Mouse (Mus musculus) cerebellum, adult 9-11 months (tissue): Measurements from ENCODE around the gene Nrxn3.

Source experiments
- DNase-seq: peaks from one replicate; pipeline ENCODE4 v3.0.0; 2022

Gene Nrxn3

DNA sequence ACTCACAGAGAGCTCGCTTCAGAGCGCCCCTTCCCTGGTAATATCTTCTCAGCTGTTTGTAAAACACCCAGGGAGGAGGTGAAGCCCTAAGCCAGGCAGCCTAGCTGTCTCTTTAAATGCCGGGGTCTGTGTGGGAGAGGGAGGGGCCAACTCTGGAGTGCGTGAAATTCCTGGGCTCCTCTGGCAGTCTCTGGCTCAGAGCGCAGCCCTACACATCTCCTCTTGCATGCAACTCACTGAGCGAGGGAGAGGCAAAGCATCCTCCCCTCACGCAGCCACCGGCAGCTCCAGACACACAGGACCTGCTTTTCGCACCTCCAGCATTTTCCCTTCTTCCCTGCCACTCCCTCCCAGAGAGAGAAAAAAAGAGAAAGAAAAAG, at the start of gene Nrxn3:
Gene Nrxn3 (plus strand): TSS at position 186 of the 380 bp plus-strand sequence.
- peak; percentile 33 for DNase-seq

DNA sequence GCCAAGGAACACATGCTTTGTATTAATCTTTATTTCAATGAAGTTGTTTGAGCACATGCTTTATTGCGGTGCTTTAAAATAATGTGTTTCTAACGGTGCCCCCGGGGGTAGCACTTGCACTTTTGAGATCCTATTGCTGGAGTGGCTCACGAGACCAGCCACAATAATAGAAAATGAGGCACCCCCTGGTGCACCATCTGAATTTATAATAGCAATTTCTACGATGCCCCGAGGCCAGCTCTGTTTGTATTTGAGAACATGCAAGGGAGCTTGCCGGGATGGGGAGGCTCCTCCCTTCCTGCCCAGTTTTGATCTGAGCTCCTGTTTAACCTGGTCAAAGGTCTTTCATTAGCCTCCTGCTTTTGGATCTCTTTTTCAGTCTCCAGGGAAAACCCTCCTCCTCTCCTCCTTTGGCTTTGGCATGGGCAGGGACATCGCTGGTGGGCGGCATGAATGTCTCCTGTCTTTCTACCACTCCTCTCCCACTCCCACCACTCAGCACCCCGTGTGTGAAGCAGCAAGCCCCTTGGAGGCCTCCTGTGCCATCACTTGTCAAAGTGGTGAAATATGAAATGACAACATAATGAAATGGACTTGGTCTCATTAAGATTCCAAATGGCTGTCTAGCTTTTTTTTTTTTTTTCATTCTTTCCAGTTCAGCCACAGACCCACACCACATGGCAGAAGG, 18.4 kb upstream of the Nrxn3 start:
- DNase-seq, result peak; percentile 11

DNA sequence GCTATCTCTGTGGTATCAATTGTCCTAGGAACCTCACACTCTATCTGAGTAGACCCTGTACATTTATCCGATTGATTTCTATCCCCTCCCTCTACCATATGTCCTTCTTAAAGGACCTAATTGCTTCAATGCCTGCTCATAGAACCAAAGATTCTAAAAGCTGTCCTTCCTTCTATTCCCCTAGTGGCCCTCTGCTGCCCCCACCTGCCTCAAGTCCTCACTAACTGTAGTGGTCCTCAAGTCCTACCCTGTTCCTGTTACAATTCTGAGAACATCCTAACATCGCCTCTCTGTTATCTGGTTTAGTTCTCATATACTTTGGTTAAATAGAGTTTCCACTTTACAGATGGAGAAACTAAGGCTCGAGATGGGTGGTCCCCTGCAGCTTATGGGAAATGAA, 16.7 kb upstream of the Nrxn3 start:
- no peak for DNase-seq

DNA sequence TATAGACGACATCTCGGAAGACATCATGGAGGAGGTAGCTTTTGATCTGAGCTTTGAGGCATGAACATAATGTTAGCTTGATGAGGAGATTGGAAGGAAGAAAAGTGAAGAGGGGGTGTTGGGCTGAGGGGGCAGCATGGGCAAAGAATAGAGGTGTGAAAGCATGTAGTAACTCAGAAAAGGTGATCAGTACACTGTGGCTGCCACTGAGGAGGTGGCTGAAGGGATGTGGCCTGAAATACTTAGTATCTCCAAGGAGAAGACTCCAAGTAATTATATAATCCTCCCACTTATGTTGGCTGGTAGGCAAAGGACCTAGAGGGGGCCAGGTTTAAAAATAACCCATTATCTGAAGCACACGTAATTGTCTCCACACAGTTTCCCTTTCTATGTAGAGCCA, 14.9 kb upstream of the Nrxn3 start:
- DNase-seq, result no peak

DNA sequence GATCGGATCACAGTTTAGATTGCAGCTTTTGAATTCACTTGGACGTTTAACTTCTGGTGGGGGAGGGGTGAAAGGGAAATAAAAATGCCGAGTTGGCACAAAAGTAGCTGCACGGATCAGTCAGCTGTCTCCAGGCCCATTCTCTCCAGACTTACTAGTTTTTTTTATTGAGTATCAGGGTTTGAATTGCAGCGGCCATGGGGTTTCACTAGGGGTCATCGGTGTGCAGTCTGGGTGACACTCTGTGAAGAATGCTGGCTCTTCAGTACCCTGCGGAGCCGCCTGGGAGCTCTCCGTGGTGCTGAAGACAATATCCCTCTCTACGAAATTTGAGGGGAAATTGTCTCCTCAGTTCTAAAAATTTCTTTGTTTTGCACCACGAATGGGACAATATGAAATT, 13.5 kb upstream of the Nrxn3 start:
- DNase-seq, result peak; percentile 11

DNA sequence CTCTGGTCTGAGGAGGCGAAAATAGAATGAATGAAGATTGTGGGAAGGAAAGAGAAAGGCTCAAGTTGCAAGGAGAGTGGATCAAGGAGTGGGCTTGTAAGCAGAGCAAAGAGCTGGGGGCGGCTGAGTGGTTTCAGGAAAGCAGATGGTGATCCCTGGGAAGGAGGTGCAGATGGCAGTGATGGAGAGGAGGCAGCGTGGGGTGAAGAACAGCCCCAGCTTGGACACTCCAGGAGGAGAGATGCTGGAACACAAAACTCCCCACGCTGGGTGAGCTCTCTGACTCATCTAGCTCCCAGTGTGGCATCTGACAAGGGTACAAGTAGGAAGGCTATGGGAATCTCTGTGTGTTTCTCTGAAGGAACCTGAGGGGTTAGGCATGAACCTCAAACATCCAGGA, 9.2 kb upstream of the Nrxn3 start:
- no peak for DNase-seq

DNA sequence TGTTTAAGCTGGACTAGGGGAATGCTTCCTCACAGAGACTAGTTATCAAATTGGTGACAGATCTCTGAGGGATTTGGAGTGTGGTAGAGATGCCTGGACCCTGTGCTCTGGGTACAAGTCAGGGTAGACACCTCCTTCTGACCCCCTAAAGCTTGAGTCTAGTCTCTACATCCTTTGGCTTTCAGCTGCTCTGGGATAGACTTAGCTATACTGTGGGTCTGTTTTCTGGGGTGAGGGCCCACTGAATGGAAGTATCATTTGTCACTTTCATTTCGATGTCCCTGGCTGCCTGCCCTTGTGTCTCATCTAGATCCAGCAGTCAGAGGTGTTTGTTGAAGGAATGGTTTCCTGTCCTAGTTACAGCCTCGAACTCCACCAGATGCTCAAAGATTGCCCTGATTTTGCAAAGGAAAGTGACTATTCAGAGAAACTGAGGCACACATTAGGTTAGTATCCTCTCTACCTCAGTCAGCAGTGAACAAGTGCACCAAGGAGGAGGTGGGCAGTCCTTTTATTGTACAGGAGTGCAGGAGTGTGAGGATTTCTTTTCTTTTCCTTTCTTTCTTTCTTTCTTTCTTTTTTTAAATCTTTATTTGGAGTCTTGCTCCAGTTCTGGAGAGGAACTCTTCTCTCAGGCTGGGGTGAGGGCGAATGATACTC, 515 bp upstream of the Nrxn3 start:
- no peak for DNase-seq

DNA sequence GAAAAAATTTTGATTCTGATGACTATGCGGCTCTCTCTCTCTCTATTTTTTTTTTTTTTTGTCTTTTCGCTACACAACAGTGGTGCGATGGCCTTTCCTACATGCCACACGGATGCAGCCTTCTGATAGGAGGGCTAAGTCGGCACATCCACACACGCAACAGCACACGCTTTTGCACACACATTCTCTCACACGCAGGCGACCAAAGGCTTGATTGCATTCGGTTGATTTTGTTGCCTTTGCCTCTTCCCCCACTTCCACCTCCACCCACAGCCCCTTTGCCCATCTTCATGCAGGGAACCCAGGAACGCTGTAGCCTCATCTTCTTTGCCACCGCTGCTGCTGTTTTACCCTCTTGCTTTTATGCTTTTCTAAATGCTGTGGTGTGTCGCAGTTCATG, 3.6 kb downstream of the Nrxn3 start:
- no peak for DNase-seq

DNA sequence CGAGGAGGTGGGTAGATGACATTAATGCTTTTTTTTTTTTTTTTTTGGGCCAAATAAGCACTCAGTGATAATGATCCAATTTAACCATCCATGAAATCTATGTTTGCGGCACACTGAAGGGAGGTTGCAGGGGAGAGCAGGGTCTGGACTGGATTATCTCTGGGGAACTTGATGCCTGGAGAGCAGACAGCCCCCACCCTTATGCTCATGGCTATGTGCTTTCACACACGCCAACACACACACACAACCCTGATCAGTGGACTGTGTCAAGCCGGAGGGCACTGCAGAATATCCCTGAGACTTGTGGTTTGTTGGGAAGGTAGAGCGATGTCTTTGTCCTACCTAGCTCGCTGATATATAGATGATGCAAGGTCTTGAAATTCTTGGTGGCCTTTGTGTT, 4.1 kb downstream of the Nrxn3 start:
- DNase-seq, result no peak

DNA sequence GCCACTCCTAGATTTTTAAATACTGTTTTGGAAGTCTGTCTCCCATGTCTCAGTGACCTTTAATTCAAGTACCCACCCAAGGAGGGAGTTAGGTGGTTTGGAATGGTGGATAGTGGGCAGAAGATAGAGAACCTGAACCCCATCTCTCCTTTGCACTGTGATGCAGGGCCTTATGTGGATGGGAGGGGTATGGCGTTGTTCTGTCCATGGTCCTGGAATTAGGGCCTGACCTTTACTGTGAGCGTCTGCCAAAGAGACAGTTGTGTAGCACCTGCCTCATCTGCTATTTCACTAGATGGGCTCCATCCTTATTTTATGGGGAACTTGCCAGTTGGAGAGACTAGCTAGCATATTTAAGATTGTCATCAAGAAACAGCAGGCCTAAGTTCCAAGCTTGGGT, 8.0 kb downstream of the Nrxn3 start:
- DNase-seq, result no peak

DNA sequence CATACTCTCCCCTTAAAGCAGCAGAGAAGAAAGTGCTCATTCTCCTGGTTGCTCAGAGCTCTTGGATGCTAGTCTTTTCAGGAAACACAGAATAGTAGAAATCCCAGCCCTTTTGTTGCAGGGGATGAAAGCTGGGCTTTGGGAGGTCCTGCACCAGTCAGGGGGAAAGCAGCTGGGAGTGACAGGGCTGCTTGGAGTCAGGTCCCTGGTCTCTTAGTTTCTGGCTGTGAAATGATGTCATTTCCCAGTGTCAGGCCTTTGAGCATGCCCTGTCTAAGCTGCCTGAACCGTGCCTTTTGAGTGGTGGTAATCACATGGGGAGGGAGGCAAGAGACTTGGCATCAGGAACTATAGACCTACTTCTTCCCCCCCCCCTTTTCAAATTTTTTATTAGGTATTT, 12.4 kb downstream of the Nrxn3 start:
- DNase-seq, result no peak

DNA sequence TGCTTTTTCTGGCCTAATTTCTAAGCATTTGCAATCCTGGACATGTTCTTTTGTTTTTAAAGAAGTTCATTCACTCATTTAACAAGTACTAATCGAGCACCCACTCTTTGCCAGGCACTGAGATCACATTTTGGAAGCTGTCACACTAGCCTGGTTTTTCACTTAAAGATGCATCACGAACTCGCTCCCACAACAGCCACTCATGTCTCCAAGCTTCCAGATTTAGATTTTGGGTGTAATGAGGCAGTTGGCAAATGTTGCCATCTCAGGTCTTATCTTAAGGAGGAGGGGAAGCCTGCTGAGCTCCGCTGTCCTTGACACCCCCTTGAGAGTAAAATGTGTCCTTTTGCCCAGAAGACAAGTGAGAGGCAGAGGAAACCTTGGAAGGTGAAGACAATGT, 14.4 kb downstream of the Nrxn3 start:
- DNase-seq, result no peak

DNA sequence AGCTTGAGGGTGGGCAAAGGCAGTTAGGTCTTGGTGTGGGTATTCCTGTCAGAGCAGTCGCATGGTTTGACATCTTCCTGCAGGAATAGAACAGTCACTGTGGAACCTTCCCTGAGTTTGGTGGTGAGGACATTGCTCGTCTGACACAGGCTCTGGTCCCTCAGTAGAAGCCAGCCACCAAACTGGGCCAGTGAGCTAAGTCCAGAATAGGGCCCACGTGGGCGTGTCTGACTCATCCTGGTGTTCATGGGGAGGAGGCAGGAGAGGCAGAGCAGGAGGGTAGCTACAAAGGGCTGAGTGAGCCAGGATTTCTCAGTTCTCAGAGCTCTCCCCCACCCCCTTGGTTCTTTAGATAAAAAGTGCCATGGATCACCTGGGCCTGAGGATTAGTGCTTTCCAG, 15.9 kb downstream of the Nrxn3 start:
- no peak for DNase-seq

DNA sequence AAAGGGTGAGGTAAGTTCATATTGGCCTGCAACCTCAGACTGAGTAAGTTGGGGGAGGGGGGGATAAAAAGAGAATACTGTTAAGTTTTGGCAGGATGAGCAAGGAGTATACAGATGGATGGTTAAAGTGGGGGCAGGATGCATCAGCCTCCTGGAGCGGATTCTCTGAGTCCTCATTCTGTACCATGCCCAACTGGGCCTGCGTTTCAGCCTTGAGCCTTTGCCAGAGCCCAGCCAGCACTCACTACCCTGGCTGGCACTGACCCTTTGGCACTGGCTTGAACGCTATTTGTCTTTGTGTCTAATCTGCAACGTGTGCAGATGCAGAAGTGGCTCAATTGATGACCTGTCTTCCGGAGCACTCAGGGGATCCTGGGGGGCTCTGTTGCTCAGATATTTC, 24.1 kb downstream of the Nrxn3 start:
- no peak for DNase-seq

DNA sequence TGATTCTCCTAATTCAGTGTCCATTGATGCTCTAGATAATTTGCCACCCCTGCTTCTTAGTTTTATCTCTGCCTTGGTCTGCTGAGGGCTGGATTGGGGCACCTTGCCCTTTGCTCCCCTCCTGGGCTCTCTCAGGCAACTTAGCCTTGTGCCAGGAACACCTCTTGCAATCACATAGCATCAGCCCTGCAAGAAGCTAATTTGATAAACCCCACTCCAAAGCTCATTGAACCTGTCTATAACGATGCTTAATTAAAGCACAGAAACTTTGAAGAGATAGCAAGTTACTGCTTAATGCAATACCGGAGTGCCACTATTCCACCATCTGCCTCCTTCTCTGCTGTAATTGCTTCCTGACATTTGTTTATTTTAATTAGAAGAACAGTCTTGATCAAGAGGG, 42.1 kb downstream of the Nrxn3 start:
- no peak for DNase-seq

DNA sequence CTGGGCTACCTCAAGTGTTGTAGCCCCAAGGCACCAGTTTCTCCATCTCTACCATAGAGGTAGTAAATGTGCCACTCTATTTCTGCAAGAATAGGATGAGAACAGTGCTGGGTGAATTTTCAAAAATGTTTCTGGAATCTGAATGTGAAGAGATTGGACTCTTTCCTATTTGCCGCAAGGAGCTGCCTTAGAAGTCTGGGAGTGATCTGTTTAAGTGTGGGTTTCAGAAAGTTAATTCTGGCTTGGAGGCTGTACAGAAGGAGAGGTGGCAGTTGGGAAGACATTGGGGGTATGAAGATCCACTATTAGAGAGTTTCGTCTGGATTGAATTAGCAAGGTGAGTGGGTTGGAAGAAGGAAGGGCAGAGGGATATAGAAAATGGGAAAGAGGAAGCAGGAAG, 52.0 kb downstream of the Nrxn3 start:
- no peak for DNase-seq

DNA sequence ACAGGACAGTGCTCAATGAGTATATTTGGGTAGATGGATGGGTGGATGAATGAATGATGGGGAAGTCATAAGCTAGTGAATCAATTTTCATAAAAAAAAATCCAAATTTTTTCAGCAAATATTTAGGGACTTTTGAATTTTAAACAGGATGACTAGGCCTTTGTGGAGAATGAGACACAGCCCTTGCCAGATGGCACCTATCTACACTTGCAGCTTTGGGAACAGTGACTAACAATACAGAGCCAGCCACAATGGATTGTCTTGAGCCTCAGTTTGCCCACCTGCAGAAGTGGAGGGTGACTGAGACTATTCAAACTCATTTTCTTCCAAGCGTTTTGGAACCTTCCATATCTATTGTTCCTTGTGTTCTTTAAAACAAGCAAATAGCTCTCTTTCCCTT, 55.4 kb downstream of the Nrxn3 start:
- no peak for DNase-seq

DNA sequence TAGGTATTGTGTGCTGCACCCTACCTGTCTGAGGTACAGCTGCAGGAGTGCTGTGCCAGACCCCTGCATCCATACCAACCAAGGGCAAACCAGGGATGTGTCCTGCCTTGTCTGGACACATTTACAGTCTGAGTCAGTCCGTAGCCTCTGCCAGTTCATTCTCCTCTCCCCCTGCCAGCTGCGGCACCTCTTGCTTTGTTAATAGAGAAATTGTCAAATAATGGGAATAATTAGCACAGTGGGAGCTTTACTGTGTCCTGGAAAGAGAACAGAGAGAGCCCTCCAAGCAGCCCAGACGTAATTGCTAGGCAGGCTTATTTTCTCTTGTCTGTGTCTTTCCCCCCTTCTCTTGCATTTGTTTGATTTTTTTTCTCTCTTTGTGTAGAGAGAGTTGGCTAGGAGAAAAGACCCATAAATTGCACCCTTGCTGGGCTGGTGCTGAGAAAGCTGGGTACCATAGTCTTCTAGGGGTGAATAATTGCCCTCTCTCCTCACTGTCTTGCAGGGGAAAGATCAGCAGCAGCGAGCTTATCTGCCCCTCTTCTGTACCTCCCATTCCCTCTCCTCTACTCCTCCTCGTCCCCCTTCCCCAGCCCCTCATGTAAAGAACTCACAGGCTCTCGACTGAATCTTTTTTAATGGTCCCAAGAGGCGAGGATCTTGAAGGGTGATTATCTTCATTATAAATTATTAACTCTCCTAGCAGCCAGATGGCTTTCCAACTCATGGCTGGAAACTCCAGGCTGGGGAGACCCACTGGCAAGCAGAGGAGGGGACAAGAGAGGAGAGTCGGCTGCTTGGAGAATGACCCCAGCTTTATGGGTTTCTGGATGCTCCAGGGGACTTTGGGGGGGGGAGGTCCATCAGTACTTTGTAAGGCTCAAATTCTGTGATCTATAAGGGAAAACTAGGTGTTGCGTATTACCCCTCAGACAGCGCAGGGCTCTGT, 61.8 kb downstream of the Nrxn3 start:
- no peak for DNase-seq

DNA sequence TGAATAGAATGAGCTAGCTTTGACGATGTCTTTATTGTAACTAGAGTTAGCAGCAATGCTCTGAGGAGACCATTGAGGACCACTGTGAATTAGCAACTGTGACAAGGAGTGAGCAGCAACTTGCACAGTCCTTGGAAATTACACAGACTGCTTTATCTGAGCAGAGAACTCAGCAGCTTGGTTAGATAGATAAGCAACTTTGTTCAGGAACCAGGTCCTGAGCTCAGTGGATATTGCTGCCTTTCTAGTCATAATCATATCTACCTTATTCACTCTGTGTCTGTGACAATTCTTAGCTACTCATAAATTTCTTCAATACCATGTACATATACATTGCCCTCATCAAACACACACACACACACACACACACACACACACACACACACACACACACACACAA, 70.6 kb downstream of the Nrxn3 start:
- DNase-seq, result no peak

DNA sequence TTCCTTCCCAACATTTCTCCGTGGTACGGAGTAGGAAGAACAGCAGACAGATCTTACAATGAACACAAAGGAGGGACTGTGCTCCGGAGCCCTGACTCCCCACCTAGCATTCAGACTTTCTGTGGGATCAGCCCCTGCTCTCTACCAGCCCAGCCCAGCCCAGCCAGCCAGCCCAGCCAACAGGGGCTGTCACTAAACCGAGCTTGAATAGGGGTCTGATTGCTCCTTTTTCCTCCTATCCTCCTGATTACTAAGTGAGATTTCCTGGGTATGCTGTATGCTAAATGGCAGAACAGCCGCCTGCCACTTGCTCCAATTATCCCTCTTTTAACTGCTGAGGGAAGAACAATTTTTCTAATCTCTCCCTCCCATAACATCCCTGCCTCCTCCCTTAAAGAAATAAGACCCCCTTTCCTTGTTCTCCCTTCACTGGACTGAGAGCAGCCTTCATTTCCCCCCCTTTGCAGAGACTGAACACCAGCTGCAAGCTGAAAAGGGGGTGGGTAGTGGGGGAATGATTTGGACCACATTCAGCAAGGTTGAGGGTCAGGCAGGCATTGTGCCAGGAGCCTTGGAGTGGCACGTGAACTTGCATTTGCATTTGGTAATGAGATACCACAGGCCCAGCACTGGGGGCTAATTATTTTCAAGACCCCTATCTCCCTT, 78.4 kb downstream of the Nrxn3 start:
- DNase-seq, result no peak

DNA sequence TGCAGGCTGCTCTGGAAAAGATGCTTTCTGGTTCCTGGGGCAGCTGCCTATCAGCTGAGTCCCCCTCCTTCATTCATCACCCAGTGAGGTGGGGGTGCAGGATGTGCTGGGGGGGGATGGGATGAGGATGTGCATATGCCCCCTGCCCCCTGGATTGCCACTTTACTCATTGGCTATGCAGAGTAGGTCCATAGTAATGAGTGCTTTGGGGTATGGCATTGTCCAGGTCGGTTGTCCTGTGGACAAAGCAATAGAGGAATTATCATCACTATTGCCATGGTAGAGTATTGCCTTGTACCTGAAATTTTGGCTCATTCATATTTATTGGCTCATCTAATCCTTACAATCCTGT, 79.0 kb downstream of the Nrxn3 start:
- DNase-seq, result no peak

DNA sequence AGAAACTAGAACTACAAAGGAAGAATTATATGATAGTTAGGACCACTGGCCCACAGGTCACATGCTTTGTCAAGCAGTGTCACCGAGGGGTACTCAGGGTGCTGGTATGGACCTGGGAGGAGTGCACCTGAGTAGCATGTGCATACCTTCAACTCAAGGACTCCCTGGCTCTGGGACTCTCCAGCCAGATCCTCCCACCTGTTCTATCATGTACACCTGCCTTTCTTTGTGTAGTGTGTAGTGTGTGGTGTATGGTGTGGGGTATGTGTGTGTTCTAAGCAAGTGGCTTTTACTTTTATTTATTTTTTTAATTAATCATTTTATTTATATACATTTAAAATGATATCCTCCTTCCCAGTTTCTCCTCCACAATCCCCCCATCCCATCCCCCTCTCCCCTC, 86.3 kb downstream of the Nrxn3 start:
- DNase-seq, result no peak

DNA sequence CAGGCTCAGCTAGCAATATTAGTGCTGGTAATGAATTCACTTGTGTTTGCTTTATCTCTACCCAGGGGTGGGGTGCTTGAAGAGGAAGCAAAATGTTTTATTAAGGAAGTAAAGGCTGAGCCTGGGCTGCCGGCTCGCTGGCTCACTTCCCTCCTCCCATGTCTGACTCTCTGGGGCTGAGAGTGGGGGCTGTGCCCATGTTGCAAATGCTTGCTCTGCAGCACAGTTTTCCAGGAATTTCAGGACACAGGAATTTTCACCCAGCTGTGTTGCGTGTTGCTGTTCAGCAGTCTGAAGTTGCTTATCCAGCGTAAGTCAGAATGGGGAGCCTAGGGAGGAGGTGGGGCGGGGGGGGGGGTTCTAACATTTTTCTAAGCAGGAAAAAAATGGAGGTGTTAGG, 89.5 kb downstream of the Nrxn3 start:
- no peak for DNase-seq

DNA sequence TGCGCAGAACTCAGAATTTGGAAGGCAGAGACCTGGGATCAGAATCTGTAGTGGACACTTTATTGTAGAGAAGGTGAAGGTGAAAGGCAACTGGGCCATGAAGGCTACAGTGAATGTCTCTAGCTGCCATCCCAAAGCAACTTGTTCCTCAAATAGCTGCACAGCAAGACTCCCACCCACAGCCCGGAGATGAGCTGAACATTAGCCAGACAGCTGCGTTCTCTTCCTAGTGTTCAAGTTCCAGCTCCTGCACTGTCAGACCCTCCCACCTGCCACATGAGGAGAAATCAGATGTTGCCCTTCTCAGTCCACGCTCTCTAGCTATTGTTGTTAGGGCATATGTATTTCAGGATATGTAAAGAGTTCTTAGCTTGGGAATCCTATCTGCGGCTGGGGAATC, 94.2 kb downstream of the Nrxn3 start:
- DNase-seq, result no peak
